Mouse (Mus musculus) layer of hippocampus, adult 2 months (tissue): ENCODE measurements at regions not wholly inside any gene's neighbourhood (a gene's known extent, or its start where the extent isn't known, plus 50 kb on each side); places are given as distances from the start of the nearest gene placed in this dataset.

ENCODE experiments used
- DNase-seq, 2 experiments: peaks; one replicate each; pipeline ENCODE4 v3.0.0; 2022; ENCODE audit warnings: low spot score in 2 of 2
- H3K27ac ChIP-seq: fragments of 200-600 bp; 2 replicates; pipeline ENCODE4 v1.8.1; 2022
- H3K4me3 ChIP-seq: fragments of 200-600 bp; 2 replicates; pipeline ENCODE4 v1.8.1; 2022; ENCODE audit warnings: mild to moderate bottlenecking
- CTCF ChIP-seq: fragments of 200-600 bp; conservative IDR thresholded peaks from 2 replicates; pipeline ENCODE4 v1.8.1; 2022; ENCODE audit warnings: antibody characterized with exemption, mild to moderate bottlenecking, moderate library complexity

DNA sequence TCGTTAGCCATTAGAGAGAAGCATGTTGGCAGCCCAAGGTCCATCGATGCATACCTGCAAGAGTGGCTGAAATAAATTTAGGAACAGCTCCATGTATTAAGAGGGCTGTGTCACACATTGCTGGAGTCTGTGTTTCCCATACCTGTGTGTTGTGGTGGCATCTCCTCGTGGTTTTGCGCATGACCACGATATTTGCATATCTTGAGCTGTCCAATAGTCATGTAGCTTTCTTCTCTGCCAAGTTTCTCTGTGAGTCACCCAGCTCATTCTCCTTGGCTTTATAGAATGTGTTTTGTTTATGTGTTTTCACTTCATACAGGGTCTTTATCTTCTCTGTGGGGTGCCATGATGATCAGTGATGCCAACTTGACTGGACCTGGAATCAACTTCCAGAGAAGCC lies 53.0 kb upstream of the 1700016C15Rik start:
- no peak overlapping the region for H3K4me3 ChIP-seq
- H3K27ac ChIP-seq, result 0 out of 2 replicates have a peak overlapping the region, but pooled peaks have one; percentile 39
- no peak for DNase-seq
- TF ChIP-seq CTCF, result no peak

DNA sequence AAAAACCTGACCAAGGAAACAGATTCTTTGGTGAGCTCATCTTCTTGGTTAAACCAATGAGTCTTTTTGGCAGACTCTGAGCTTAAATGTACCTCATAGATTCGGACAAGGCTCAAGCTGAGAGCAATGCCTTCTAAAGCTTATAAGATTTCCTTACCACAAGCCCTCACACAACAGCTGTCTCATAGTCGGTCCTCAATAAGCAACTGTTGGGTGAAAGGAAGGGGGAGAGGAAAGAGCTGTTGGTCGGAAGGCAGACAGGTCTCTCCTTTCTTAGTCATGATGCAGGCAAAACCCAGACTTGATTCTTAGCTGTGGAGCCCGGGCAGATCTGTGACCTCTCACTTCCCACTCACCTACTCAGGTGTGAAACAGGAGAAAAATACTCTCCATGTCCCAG lies 50.8 kb upstream of the 1700016C15Rik start:
- no peak overlapping the region for H3K27ac ChIP-seq
- no peak for TF ChIP-seq CTCF
- H3K4me3 ChIP-seq, result no peak overlapping the region
- no peak for DNase-seq
